Comparison of ENCODE assay signal across 8 mouse cellular contexts in the genomic region with DNA sequence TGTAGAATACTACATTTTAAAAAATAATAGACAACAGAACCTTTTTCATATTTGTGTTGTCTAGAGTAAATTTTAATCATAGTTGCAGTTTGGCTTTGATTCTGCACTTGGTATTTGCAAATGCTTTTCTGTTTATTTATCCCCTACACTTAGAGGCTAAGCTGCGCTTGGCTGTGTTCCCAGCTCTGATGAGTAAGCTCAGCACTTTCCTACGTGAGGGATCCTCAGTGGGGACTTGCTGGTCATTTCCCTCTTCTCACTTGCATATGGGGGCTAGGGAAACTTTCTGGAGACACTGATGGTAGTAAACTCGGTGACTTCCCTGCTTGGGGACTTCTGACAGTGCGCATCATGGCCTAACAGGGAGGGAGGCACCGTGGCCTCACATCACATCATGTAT. TPM values are rescaled to one million over a fixed set of nuclear protein-coding genes. Genes with fewer than 3 reads are reported as not detected.
A peak's percentile ranks its signal among the peaks of the same experiment; 100 is the strongest.
DNase-seq lines count a peak whose midpoint lies in the region.

No protein-coding gene starts in this region.

- intact Hi-C loops in heart, postnatal 14 days (cut with DNase I): no loop called here

- DNase-seq in frontal cortex, postnatal 36 days (ENCODE audit: low spot score in 2 of 2): peak; percentile 42 to 57
- no peak for DNase-seq in frontal cortex, postnatal 14 days (ENCODE audit: low spot score in 2 of 2)
- peak; percentile 33 to 67 for DNase-seq in urinary bladder, adult 18-20 months (ENCODE audit: low spot score in 2 of 2)
- DNase-seq in urinary bladder, postnatal 10 days (ENCODE audit: low spot score): no peak
- peak; percentile 69 to 71 for DNase-seq in heart, postnatal 14 days
- peak; percentile 84 for DNase-seq in lung, postnatal 36 days
- no peak for DNase-seq in yolk sac, embryonic 10.5 days (ENCODE audit: low spot score)
- no peak for DNase-seq in cerebellum, adult 8-10 months

RNA-seq across cellular contexts. Expression of a gene that starts 41.7 kb away (rescaled TPM):
- 1 to 10 TPM; 8.0 to 8.8 TPM for total RNA-seq in heart, postnatal 14 days (2021)

Comparison
In these comparisons a context has a peak if more than half of its experiments do, and no peak if none do; other contexts are left out.
1. DNase-seq: peak in frontal cortex, postnatal 36 days (2 of 2), urinary bladder, adult 18-20 months (2 of 2), heart, postnatal 14 days (2 of 2) and lung, postnatal 36 days (single experiment); none in frontal cortex, postnatal 14 days (0 of 2), urinary bladder, postnatal 10 days (single experiment), yolk sac, embryonic 10.5 days (single experiment) and cerebellum, adult 8-10 months (single experiment).